Mouse (Mus musculus) hindbrain, postnatal 0 days (tissue): ENCODE data around the gene Tmem60. TPM values are rescaled to one million over a fixed set of nuclear protein-coding genes. Genes with fewer than 3 reads are reported as not detected.

Source experiments
- ATAC-seq: fragments of 200-750 bp; cut with Nextera tagmentation; 2 replicates; pipeline ENCODE4 v1.8.0; 2017; ENCODE audit warnings: mild to moderate bottlenecking, moderate TSS enrichment, moderate library complexity
- DNase-seq: peaks from one replicate; pipeline ENCODE4 v3.0.0-alpha.2; 2015; ENCODE audit warnings: low spot score
- H3K27ac ChIP-seq: fragments of 300-500 bp; sonication (generic); 2 replicates; pipeline ENCODE4 v1.5.1; 2014; ENCODE audit warnings: mild to moderate bottlenecking
- H3K27me3 ChIP-seq: fragments of 300-500 bp; sonication (generic); 2 replicates; pipeline ENCODE4 v1.6.1; 2014; ENCODE audit warnings: low read length, mixed read lengths; ENCODE audit not compliant: insufficient read depth
- H3K36me3 ChIP-seq: fragments of 300-500 bp; sonication (generic); 2 replicates; pipeline ENCODE4 v1.6.1; 2014; ENCODE audit warnings: low read length, mixed read lengths; ENCODE audit not compliant: insufficient read depth
- H3K4me1 ChIP-seq: fragments of 300-500 bp; sonication (generic); 2 replicates; pipeline ENCODE4 v1.6.1; 2014; ENCODE audit warnings: antibody characterized with exemption, low read length, mixed read lengths; ENCODE audit not compliant: insufficient read depth
- H3K4me2 ChIP-seq: fragments of 300-500 bp; sonication (generic); 2 replicates; pipeline ENCODE4 v1.6.1; 2014; ENCODE audit warnings: low read depth, mild to moderate bottlenecking, low read length, moderate library complexity, mixed read lengths
- H3K4me3 ChIP-seq: fragments of 300-500 bp; sonication (generic); 2 replicates; pipeline ENCODE4 v1.5.1; 2014; ENCODE audit warnings: low read length
- H3K9ac ChIP-seq: fragments of 300-500 bp; sonication (generic); replicated peaks from 2 replicates; pipeline ENCODE4 v1.6.1; 2014; ENCODE audit warnings: mild to moderate bottlenecking, low read length, moderate library complexity, mixed read lengths
- H3K9me3 ChIP-seq: fragments of 300-500 bp; sonication (generic); 2 replicates; pipeline ENCODE4 v1.6.1; 2016; ENCODE audit warnings: low read length, mixed read lengths
- CTCF ChIP-seq: IDR thresholded peaks from 2 replicates; pipeline ENCODE4 v1.5.1; 2016; ENCODE audit warnings: antibody characterized with exemption, control low read depth, low read depth
- WGBS: fragments of 180-500 bp; shearing (Covaris S2); extraction: QIAGEN DNeasy Blood & Tissue Kit; methylation state at CpG from one replicate; pipeline ENCODE4 v1.1.7; 2014; 5-methylcytosine and 5-hydroxymethylcytosine counted together
- polyA plus RNA-seq: library from polyadenylated mRNA; unstranded; fragments of >200 nt; fragmentation: Nextera tagmentation; extraction: Ambion mirVana; gene quantifications from 2 replicates; pipeline ENCODE4 v1.2.1, GENCODE M21; 2015
- total RNA-seq: library from RNA; depleted of rRNA; stranded (reverse); fragments of >200 nt; gene quantifications from 2 replicates; pipeline ENCODE4 v1.2.3, GENCODE M21; 2014

Tmem60 gene
- total and polyA plus RNA-seq, 2 experiments from 2014 or later: 14.0 to 76.1 TPM

DNA sequence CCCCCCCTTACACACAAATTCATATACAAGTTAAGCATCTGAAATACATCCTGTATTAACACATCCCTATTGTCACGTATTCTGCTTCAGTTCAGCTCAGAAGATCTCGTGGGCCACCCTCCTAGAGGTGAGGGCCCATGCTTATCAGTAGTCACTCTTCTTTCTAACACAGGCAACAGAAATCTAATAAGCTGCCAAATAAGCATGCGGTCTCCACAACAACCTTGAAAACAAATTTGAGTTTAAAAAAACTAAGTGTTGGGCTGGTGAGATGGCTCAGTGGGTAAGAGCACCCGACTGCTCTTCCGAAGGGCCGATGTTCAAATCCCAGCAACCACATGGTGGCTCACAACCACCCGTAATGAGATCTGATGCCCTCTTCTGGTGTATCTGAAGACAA lies 24.2 kb downstream of the Tmem60 start:
- TF ChIP-seq CTCF: no peak
- WGBS: 93% methylated on average over 7 of the region's 7 CpGs
- H3K27me3 ChIP-seq: no peaks in the 10 kb centered on the region
- no peak overlapping the region for H3K27ac ChIP-seq
- DNase-seq: no peak
- H3K36me3 ChIP-seq: no peaks in the 10 kb centered on the region; the same call in 1 of the 2 replicates
- no peak overlapping the region for H3K4me2 ChIP-seq
- no peak overlapping the region for H3K4me3 ChIP-seq
- ATAC-seq: no peak
- no peaks in the 10 kb centered on the region for H3K9me3 ChIP-seq
- H3K9ac ChIP-seq: no peak overlapping the region
- H3K4me1 ChIP-seq: no peaks in the 10 kb centered on the region

DNA sequence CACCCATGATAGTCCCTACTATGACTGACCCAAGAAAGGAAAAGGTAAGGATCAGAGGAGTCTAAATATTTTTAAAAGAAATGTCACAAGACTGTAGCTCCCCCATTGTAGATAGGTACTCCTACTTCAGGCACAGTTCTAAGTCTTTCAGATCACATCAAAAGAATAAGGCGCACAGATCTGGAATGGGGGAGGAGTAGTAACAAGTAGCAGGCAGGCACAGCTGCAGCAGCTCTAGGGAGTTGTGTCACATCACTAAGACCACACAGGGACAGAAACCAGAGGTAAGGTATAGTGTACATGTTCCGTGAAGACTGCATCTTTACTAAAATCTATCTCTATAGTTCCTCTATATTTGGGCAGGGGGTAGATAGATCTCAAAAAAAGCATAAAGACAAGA lies 29.8 kb downstream of the Tmem60 start:
- no peak for DNase-seq
- H3K27me3 ChIP-seq: no peaks in the 10 kb centered on the region
- H3K9me3 ChIP-seq: no peaks in the 10 kb centered on the region
- H3K4me1 ChIP-seq: no peaks in the 10 kb centered on the region
- no peaks in the 10 kb centered on the region for H3K36me3 ChIP-seq
- no peak overlapping the region for H3K27ac ChIP-seq
- 90% methylated on average over 2 of the region's 2 CpGs for WGBS
- no peak overlapping the region for H3K9ac ChIP-seq
- ATAC-seq: no peak
- TF ChIP-seq CTCF: no peak
- no peak overlapping the region for H3K4me3 ChIP-seq
- no peak overlapping the region for H3K4me2 ChIP-seq

DNA sequence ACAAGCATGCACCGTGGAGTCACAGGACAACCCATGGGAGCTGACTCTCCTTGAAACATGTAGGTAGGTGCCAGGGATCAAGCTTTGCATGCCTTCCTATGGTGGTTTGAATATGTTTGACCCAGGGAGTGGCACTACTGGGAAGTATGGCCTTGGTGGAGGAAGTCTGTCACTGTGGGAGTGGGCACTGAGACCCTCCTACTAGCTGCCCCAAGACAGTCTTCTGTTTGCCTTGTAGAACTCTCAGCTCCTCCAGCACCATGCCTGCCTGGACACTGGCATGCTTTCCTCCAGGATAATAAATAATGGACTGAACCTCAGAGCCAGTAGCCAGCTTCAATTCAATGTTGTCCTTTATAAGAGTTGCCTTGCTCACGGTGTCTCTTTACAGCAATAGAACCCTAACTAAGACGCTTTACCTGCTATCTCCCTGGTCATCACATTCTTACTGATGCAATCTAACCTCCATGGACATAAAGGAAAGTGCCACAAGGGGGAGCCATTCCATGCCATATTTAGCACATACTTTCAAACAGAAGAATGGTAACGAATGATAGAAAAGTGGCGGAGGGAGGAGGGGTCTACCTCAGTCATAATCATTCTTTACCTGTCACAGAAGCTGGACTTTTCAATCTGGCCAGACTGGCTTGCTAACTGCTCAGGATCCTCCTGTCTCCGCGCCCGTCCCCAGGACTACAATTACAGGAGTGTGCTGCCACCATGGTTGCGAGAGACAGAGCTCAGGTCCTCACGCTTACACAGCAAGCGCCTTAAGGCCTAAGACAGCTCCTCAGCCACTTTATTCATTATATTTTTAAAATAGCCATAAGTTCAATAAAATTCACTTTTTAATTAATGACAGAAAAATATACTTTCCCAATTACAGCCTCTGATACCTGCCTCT lies 31.6 kb downstream of the Tmem60 start:
- H3K27ac ChIP-seq: no peak overlapping the region
- H3K27me3 ChIP-seq: no peaks in the 10 kb centered on the region
- H3K4me1 ChIP-seq: no peaks in the 10 kb centered on the region
- ATAC-seq: peak; percentile 45
- no peaks in the 10 kb centered on the region for H3K9me3 ChIP-seq
- peak; percentile 82 for DNase-seq
- H3K4me3 ChIP-seq: no peak overlapping the region
- H3K4me2 ChIP-seq: no peak overlapping the region
- no peaks in the 10 kb centered on the region for H3K36me3 ChIP-seq
- 75% methylated on average over 11 of the region's 11 CpGs for WGBS
- peak; percentile 87 for TF ChIP-seq CTCF
- no peak overlapping the region for H3K9ac ChIP-seq

DNA sequence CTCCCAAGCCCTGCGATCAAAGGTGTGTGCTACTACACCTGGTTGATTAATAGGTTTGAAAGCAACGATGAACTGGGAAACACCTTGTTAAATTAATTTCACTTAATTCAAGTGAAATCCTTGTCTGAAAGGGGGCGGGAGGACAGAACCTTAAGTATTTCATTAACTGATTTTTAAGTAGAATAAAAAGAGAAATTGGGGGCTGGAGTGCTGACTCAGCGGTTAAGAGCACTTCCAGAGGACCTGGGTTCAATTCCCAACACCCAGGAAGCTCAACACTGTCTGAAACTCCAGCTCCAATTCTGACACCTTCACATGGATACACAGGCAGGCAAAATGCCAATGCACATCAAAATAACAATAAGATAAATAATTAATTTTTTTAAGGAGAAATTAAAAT lies 37.0 kb downstream of the Tmem60 start:
- no peak overlapping the region for H3K4me3 ChIP-seq
- no peaks in the 10 kb centered on the region for H3K9me3 ChIP-seq
- ATAC-seq (no peak), DNase-seq (no peak)
- no peak overlapping the region for H3K9ac ChIP-seq
- 93% methylated on average over 4 of the region's 4 CpGs for WGBS
- no peaks in the 10 kb centered on the region for H3K4me1 ChIP-seq
- H3K36me3 ChIP-seq: no peaks in the 10 kb centered on the region
- TF ChIP-seq CTCF: no peak
- no peak overlapping the region for H3K4me2 ChIP-seq
- H3K27me3 ChIP-seq: no peaks in the 10 kb centered on the region
- no peak overlapping the region for H3K27ac ChIP-seq

DNA sequence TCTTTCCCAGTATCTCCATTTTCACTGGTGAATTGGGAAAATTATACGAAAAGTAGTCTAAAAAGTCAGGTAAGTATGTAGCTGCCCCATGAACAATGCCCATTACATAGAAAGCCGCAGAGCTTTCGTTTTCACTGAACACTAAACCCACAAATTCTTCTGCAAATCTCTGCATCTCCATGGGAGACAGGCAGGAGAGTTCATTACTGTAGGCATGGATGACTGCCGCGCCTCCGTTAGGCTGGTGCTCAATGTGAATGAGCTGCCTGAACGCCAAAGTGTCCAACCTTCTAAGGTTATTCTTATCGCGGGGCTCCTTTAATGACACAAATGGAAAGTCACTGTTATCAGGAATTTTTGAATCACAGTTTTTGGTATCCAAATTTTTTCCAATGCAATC lies 37.6 kb downstream of the Tmem60 start:
- 0 out of 2 replicates have a peak, but pooled peaks have one; percentile 40 for ATAC-seq
- Histone ChIP-seq H3K9ac (no peak overlapping the region), H3K27ac (no peak overlapping the region), H3K9me3 (no peaks in the 10 kb centered on the region), H3K4me3 (no peak overlapping the region), H3K4me1 (no peaks in the 10 kb centered on the region), H3K36me3 (no peaks in the 10 kb centered on the region), H3K27me3 (no peaks in the 10 kb centered on the region), H3K4me2 (0 out of 2 replicates have a peak overlapping the region, but pooled peaks have one; percentile 18)
- 42% methylated on average over 9 of the region's 9 CpGs for WGBS
- TF ChIP-seq CTCF: no peak
- peak; percentile 50 for DNase-seq

DNA sequence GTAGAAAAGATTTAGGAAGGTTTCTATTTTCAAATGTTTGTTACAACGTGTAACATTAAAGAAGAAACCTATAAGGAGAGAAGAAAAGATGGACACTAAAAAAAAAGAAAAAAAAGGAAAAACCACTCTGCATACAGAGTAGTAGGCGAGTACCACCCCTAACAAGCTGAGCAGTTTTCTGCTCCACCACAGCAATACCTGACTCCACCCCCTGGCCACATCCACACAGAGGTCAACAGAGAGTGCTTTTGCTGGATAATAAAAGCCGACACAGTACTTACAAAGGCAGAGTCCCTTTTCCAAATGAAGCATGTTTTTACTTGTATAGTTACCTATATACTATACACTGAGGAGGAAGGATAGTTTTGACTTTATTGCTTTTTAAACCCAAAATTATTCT lies 42.6 kb downstream of the Tmem60 start:
- Histone ChIP-seq H3K9me3 (no peaks in the 10 kb centered on the region), H3K4me3 (no peak overlapping the region), H3K27me3 (no peaks in the 10 kb centered on the region), H3K27ac (no peak overlapping the region), H3K36me3 (no peaks in the 10 kb centered on the region), H3K4me2 (no peak overlapping the region), H3K4me1 (no peaks in the 10 kb centered on the region), H3K9ac (no peak overlapping the region)
- no peak for TF ChIP-seq CTCF
- 63% methylated on average over 3 of the region's 3 CpGs for WGBS
- DNase-seq (no peak), ATAC-seq (no peak)

DNA sequence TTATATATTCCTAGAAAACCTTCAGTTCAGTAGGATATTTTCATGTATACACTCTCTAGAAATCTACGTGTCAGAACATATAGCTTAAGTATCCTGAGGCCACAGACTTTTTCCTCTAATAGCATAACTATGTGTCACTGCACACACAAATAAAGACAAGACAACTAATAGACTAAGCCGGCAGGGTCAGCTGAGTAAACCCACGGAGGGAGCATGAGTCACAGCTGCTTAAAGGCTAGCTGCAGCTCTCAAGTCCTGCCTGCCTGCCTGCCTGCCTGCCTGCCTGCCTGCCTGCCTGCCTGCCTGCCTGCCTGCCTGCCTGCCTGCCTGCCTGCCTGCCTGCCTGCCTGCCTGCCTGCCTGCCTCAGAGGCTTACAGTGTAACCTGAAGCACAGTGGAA lies 43.5 kb downstream of the Tmem60 start:
- Histone ChIP-seq H3K4me3 (no peak overlapping the region), H3K4me2 (no peak overlapping the region), H3K27me3 (no peaks in the 10 kb centered on the region), H3K36me3 (no peaks in the 10 kb centered on the region), H3K4me1 (no peaks in the 10 kb centered on the region), H3K9ac (no peak overlapping the region), H3K27ac (no peak overlapping the region), H3K9me3 (no peaks in the 10 kb centered on the region)
- 76% methylated on average over 3 of the region's 3 CpGs for WGBS
- no peak for ATAC-seq
- TF ChIP-seq CTCF: no peak
- DNase-seq: no peak
